Mouse (Mus musculus) forebrain, embryonic 12.5 days (tissue): Measurements from ENCODE around the gene Hbp1. TPM values are rescaled to one million over a fixed set of nuclear protein-coding genes. Genes with fewer than 3 reads are reported as not detected.

Experiments
- ATAC-seq: fragments of 200-750 bp; cut with Nextera tagmentation; 2 replicates; pipeline ENCODE4 v1.8.0; 2017; ENCODE audit warnings: moderate TSS enrichment; ENCODE audit not compliant: low FRiP score
- H3K27ac ChIP-seq: fragments of 300-500 bp; sonication (generic); 2 replicates; pipeline ENCODE4 v1.5.1; 2016; ENCODE audit warnings: mild to moderate bottlenecking
- H3K27me3 ChIP-seq: fragments of 300-500 bp; sonication (generic); 2 replicates; pipeline ENCODE4 v1.6.1; 2016; ENCODE audit warnings: mild to moderate bottlenecking
- H3K36me3 ChIP-seq: fragments of 300-500 bp; sonication (generic); replicated peaks from 2 replicates; pipeline ENCODE4 v1.6.1; 2016; ENCODE audit warnings: mild to moderate bottlenecking
- H3K4me1 ChIP-seq: fragments of 300-500 bp; sonication (generic); 2 replicates; pipeline ENCODE4 v1.6.1; 2016
- H3K4me2 ChIP-seq: fragments of 300-500 bp; sonication (generic); 2 replicates; pipeline ENCODE4 v1.6.1; 2016; ENCODE audit warnings: mild to moderate bottlenecking, moderate library complexity
- H3K4me3 ChIP-seq: fragments of 300-500 bp; sonication (generic); replicated peaks from 2 replicates; pipeline ENCODE4 v1.5.1; 2016; ENCODE audit warnings: mild to moderate bottlenecking
- H3K9ac ChIP-seq: fragments of 300-500 bp; sonication (generic); 2 replicates; pipeline ENCODE4 v1.6.1; 2016; ENCODE audit warnings: mild to moderate bottlenecking
- H3K9me3 ChIP-seq: fragments of 300-500 bp; sonication (generic); 2 replicates; pipeline ENCODE4 v1.6.1; 2016
- WGBS: fragments of 180-500 bp; shearing (Covaris S2); methylation state at CpG from one replicate; pipeline ENCODE4 v1.1.7; 2016; 5-methylcytosine and 5-hydroxymethylcytosine counted together
- polyA plus RNA-seq: library from polyadenylated mRNA; unstranded; fragments of >200 nt; fragmentation: Nextera tagmentation; extraction: Ambion mirVana; gene quantifications from 2 replicates; pipeline ENCODE4 v1.2.1, GENCODE M21; 2016

Hbp1 gene
- polyA plus RNA-seq, 1 experiment from 2014 or later = 81.3 TPM

DNA sequence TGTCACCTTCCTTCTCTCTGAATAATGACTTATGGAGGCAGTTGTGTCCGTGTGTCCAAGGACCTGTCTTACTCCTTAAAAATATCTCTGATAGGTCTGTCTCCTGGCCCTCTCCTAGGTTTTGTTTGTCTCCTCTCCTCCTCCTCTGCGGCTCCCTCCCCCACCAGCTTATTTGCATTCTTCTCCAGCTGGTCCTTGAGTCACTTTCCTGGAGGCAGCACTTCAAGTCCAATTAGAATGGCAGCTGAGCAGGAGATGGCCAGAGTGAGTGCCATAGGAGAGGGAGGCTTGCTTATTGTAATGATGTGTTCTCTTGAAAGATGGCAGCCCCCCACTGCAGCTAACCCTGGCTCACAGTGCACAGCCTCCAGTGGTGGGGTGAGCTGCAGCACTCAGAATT is 54.4 kb downstream of the Hbp1 start:
- no peak overlapping the region for H3K4me3 ChIP-seq
- peak overlapping the region; percentile 75 for H3K27ac ChIP-seq
- no peak overlapping the region for H3K9ac ChIP-seq
- 9% methylated on average over 2 of the region's 2 CpGs for WGBS
- no peaks in the 10 kb centered on the region for H3K9me3 ChIP-seq
- H3K27me3 ChIP-seq = no peaks in the 10 kb centered on the region
- peak; percentile 79 for ATAC-seq
- H3K36me3 ChIP-seq = no peaks in the 10 kb centered on the region
- peaks cover 39% of the 10 kb centered on the region for H3K4me1 ChIP-seq
- H3K4me2 ChIP-seq = peak overlapping the region; percentile 8; the same call in 1 of the 2 replicates

- H3K9ac ChIP-seq = no peak overlapping the region
- no peaks in the 10 kb centered on the region for H3K9me3 ChIP-seq
- 32% methylated on average over 8 of the region's 8 CpGs for WGBS
- no peak overlapping the region for H3K4me3 ChIP-seq
- H3K36me3 ChIP-seq = no peaks in the 10 kb centered on the region
- ATAC-seq = peak; percentile 62
- no peaks in the 10 kb centered on the region for H3K27me3 ChIP-seq
- peak overlapping the region; percentile 75 for H3K27ac ChIP-seq
- no peak overlapping the region for H3K4me2 ChIP-seq
- peaks cover 43% of the 10 kb centered on the region for H3K4me1 ChIP-seq
Measured at GRCm38 (mm10) chr12:31895095-31895734, 55.1 kb downstream of the Hbp1 start.

DNA sequence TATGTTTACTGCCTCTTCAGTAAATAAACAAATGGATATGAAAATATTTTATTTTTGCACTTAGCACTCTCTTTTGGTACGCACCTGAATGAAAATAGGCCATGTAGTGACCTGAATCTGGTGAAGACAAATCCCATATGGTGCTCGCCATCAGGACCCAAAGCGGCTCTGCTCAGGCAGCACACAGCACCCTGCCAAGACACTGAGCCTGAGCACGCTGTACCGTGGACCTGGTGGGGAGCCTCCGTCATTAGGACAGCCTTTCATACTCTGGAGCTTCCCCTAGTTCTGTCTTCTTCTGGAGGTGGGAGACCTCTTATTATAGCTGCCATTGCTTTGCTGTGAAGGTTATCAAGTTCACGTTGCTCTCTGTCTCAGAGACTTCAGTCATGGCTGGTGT is 57.6 kb downstream of the Hbp1 start:
- no peak for ATAC-seq
- 91% methylated on average over 7 of the region's 7 CpGs for WGBS
- H3K27ac ChIP-seq = no peak overlapping the region

GRCm38 (mm10) chr12:31892079-31892478 is 58.3 kb downstream of the Hbp1 start:
- Histone ChIP-seq H3K9ac (no peak overlapping the region), H3K36me3 (no peaks in the 10 kb centered on the region), H3K4me2 (no peak overlapping the region), H3K27me3 (no peaks in the 10 kb centered on the region), H3K4me3 (no peak overlapping the region), H3K9me3 (no peaks in the 10 kb centered on the region), H3K4me1 (peaks cover 39% of the 10 kb centered on the region), H3K27ac (no peak overlapping the region)
- ATAC-seq = no peak

More for the DNA sequence above, 57.6 kb downstream of the Hbp1 start:
- no peaks in the 10 kb centered on the region for H3K27me3 ChIP-seq
- no peaks in the 10 kb centered on the region for H3K9me3 ChIP-seq
- H3K4me2 ChIP-seq = no peak overlapping the region
- no peak overlapping the region for H3K9ac ChIP-seq
- H3K4me1 ChIP-seq = peaks cover 44% of the 10 kb centered on the region
- no peak overlapping the region for H3K4me3 ChIP-seq
- no peaks in the 10 kb centered on the region for H3K36me3 ChIP-seq

DNA sequence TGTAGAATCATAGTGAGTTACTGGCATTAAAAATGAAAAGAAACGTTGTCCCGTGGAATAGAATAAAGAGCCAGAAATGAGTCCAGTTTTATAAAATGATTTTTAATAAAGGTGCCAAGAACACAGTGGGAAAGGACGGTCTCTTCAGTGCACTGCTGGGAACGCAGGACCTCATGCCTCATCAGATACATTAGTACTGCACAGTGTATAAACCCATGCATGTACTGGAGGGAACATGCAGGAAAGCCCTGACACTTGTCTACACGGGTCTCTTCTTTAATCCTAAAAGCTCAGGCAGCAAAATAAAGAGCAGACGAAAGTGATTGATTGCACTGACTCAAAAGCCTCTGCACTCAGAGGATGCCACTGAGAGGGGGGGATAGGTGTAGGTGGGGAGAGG is 59.6 kb downstream of the Hbp1 start:
- no peak overlapping the region; the same call in 1 of the 2 replicates for H3K9ac ChIP-seq
- H3K27me3 ChIP-seq = no peaks in the 10 kb centered on the region
- peaks cover 9% of the 10 kb centered on the region for H3K36me3 ChIP-seq
- no peak overlapping the region for H3K27ac ChIP-seq
- no peak overlapping the region for H3K4me2 ChIP-seq
- no peaks in the 10 kb centered on the region for H3K9me3 ChIP-seq
- peaks cover 25% of the 10 kb centered on the region for H3K4me1 ChIP-seq
- 62% methylated on average over 6 of the region's 6 CpGs for WGBS
- no peak for ATAC-seq
- no peak overlapping the region for H3K4me3 ChIP-seq

DNA sequence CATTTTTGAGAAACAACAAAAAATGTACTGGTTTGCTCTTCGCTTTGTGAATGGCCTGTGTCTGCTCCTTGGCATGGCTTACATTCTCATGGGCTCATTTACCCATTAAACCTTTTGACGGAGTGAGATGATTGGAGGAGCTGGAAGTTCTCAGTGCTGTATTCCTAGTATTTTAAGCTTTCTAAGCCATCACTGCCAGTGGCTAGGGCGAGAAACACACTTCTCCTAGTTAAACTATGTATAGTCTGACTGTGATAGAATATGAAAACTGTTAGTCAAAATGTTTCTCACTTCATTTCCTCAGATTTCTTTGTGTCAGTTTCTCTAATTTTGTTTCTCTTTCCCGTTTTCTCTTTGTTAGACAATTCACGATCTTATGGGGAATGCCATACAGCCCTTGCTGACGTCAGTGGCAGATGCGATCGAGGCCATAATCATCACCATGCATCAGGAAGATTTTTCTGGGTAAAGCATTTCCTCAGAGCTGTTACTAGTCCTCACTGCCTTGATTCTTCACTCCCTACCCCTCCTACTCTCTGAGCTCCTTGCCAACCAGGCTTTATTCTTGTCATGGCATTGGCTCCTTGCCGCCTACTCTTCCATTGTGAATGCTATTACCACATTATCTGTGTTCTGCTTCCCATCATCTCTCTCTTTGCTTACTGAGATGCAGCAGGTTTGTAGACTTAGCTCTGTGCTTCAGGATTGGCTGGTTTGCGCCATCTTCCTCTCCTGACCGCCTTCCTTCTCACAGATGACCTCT is 64.3 kb downstream of the Hbp1 start:
- no peaks in the 10 kb centered on the region for H3K9me3 ChIP-seq
- H3K4me2 ChIP-seq = no peak overlapping the region
- no peak overlapping the region for H3K27ac ChIP-seq
- H3K4me3 ChIP-seq = no peak overlapping the region
- whole genome bisulfite sequencing = 95% methylated on average over 11 of the region's 11 CpGs
- H3K36me3 ChIP-seq = peaks cover 9% of the 10 kb centered on the region
- H3K9ac ChIP-seq = no peak overlapping the region
- peaks cover 7% of the 10 kb centered on the region for H3K4me1 ChIP-seq
- no peak for ATAC-seq
- H3K27me3 ChIP-seq = no peaks in the 10 kb centered on the region

- Histone ChIP-seq H3K4me3 (no peak overlapping the region), H3K9me3 (no peaks in the 10 kb centered on the region), H3K36me3 (peaks cover 9% of the 10 kb centered on the region), H3K27ac (no peak overlapping the region), H3K27me3 (no peaks in the 10 kb centered on the region), H3K4me2 (no peak overlapping the region), H3K4me1 (no peaks in the 10 kb centered on the region), H3K9ac (no peak overlapping the region)
- 88% methylated on average over 4 of the region's 4 CpGs for WGBS
- ATAC-seq = no peak
Measured at GRCm38 (mm10) chr12:31885084-31885483, 65.3 kb downstream of the Hbp1 start.

GRCm38 (mm10) chr12:31884365-31884764 is 66.0 kb downstream of the Hbp1 start:
- H3K27ac ChIP-seq = no peak overlapping the region
- no peaks in the 10 kb centered on the region for H3K4me1 ChIP-seq
- H3K9me3 ChIP-seq = no peaks in the 10 kb centered on the region
- WGBS = 82% methylated on average over 4 of the region's 4 CpGs
- no peak overlapping the region for H3K9ac ChIP-seq
- no peak for ATAC-seq
- peaks cover 9% of the 10 kb centered on the region for H3K36me3 ChIP-seq
- no peak overlapping the region for H3K4me3 ChIP-seq
- H3K27me3 ChIP-seq = no peaks in the 10 kb centered on the region
- H3K4me2 ChIP-seq = no peak overlapping the region

DNA sequence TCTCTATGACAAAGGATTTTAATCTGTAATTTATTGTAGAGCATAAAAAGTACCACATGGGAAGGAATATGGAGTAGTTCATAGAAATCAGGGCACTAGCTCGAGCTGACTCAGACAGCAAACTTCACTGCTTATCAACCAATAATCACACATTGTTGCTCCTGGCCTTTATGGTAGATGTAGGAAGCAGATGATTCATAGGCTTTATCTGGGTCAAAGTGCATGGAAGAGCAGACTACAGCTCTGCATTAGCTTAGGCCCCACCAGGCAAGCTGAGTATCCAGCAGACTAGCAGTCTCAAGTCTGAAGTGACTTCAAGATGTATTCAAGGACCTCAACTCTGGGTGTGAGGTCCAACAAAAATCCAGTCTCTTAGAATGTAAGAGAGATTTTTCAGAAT is 67.6 kb downstream of the Hbp1 start:
- 91% methylated on average over 1 of the region's 1 CpGs for WGBS
- peaks cover 9% of the 10 kb centered on the region for H3K36me3 ChIP-seq
- H3K4me2 ChIP-seq = no peak overlapping the region
- no peak overlapping the region for H3K27ac ChIP-seq
- no peak for ATAC-seq
- H3K9ac ChIP-seq = no peak overlapping the region
- H3K4me1 ChIP-seq = no peaks in the 10 kb centered on the region
- H3K4me3 ChIP-seq = no peak overlapping the region
- no peaks in the 10 kb centered on the region for H3K9me3 ChIP-seq
- no peaks in the 10 kb centered on the region for H3K27me3 ChIP-seq

GRCm38 (mm10) chr12:31876775-31877174 is 73.6 kb downstream of the Hbp1 start:
- no peaks in the 10 kb centered on the region for H3K27me3 ChIP-seq
- no peaks in the 10 kb centered on the region for H3K36me3 ChIP-seq
- no peak overlapping the region for H3K4me2 ChIP-seq
- no peaks in the 10 kb centered on the region for H3K9me3 ChIP-seq
- H3K4me3 ChIP-seq = no peak overlapping the region
- H3K4me1 ChIP-seq = no peaks in the 10 kb centered on the region
- H3K27ac ChIP-seq = no peak overlapping the region
- no peak overlapping the region for H3K9ac ChIP-seq
- WGBS = 92% methylated on average over 4 of the region's 4 CpGs
- no peak for ATAC-seq

Other genes with a start within 250 kb of the Hbp1 start
- 4.2 and 5.9 TPM in 2 replicates for gene Gpr22, start 236.6 kb downstream of the Hbp1 start, polyA plus RNA-seq
- 66.7 and 68.4 TPM in 2 replicates for gene Prkar2b, start 110.8 kb upstream of the Hbp1 start, polyA plus RNA-seq